Comparison of ENCODE assay signal across 13 mouse cellular contexts in the genomic region with DNA sequence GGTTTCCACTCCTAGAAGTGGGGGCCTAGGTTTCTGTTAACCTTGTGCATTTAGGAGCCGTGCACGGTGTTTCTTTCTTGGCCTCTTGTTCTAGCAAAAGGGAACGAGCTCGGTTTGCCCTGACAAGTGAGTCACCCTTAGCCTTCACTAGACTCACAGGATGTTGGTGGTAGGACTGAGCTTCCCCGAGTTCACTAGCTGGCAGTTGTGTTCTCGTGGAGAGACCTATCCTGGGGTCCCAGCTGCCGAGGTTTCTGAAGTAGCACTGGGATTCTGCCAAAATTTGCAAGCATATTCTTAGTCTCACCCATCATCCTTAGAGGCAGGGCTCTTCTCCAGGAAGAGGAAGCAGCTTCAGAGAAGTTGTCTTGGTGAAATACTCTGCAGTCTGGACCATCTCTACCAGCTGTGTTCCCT.
DNase-seq lines count a peak whose midpoint lies in the region; ATAC-seq and TF ChIP-seq lines count a peak whose summit lies in the region.
"Had no signal": no experiment of that assay in that cellular context is flagged by ENCODE, and none has a peak within 500 bp of the region (broad histone marks: within the 10 kb centered on the region; RNA-seq: fewer than 3 reads in every experiment).

No protein-coding gene starts in this region.

- no peak for DNase-seq in gastrocnemius, adult 2 months
- DNase-seq in gastrocnemius, postnatal 36 days, result no peak
- peak; percentile 26 to 75 for DNase-seq in left cerebral cortex, postnatal 14 days (ENCODE audit: low spot score in 2 of 2)
- no peak for DNase-seq in left cerebral cortex, adult 18-20 months (ENCODE audit: low spot score in 2 of 2)
- DNase-seq in adrenal gland, postnatal 10 days, result peak; percentile 38
- no peak for DNase-seq in embryo, embryonic 9.5 days (ENCODE audit: extremely low spot score)
- no peak for DNase-seq in layer of hippocampus, postnatal 14 days (ENCODE audit: low spot score in 2 of 2)
- DNase-seq: cerebellum, adult 11 months; thymus, postnatal 25 days had no signal

- TF ChIP-seq CTCF in gastrocnemius, adult 2 months (IDR thresholded peaks at IDR 0.05), result no peak

- H3K27ac ChIP-seq in gastrocnemius, adult 2 months, result peak overlapping the region; percentile 43
- H3K27ac ChIP-seq: hindbrain, embryonic 13.5 days; macrophage had no signal

- intact Hi-C loops in gastrocnemius, adult 2 months (cut with DNase I), result no loop called here
- intact Hi-C loops in gastrocnemius, postnatal 36 days (cut with DNase I), result no loop called here
- intact Hi-C loops in left cerebral cortex, postnatal 14 days (cut with DNase I), result no loop called here

- ATAC-seq in megakaryocyte progenitor cell, adult 5-6 weeks (replicated peaks; ENCODE audit: poor library complexity), result peak; percentile 40
- ATAC-seq: forebrain, embryonic 16.5 days had no signal

- H3K4me3 ChIP-seq in gastrocnemius, adult 2 months, result no peak overlapping the region
- H3K4me3 ChIP-seq: hindbrain, embryonic 13.5 days had no signal

Comparison
In these comparisons a context has a peak if more than half of its experiments do, and no peak if none do; other contexts are left out.
1. DNase-seq: peak in left cerebral cortex, postnatal 14 days (2 of 2) and adrenal gland, postnatal 10 days (single experiment); none in gastrocnemius, adult 2 months (single experiment), gastrocnemius, postnatal 36 days (0 of 2), left cerebral cortex, adult 18-20 months (0 of 2), embryo, embryonic 9.5 days (single experiment) and layer of hippocampus, postnatal 14 days (0 of 2).